Mouse (Mus musculus): ENCODE results near the gene Tmem267. TPM values are rescaled to one million over a fixed set of nuclear protein-coding genes. Genes with fewer than 3 reads are reported as not detected.
"Not testable (repeated sequence)": the region's sequence is repeated elsewhere in the genome, so short reads cannot be mapped to it uniquely, and the experiment has no call there.

Tmem267 gene
- polyA plus RNA-seq, 1 experiment: not detected

DNA sequence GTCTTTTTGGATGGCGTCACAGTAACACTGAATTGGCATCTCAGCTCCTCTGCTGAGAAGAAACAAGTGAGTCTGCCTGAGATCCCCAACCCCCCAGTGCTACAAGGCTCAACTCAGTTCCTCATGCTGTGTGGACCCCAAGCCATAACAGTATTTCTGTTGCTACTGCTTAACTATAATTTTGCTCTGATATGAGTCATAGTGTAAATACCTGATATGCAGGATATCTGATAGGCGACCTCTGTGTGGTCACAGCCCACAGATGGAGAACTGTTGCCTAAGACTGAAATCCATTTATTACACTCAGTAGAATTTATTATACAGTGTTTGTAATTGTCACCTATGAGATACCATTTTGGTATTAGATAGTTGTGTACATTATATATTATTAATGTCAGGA, 10.1 kb upstream of the Tmem267 start:
- 94% methylated on average over 2 of the region's 2 CpGs for WGBS
- Histone ChIP-seq H3K27ac (ENCODE audit: insufficient read depth, low read depth, low read length) (no peak overlapping the region), H3K4me1 (ENCODE audit: control insufficient read depth, insufficient read depth, low read length) (no peaks in the 10 kb centered on the region), H3K4me3 (ENCODE audit: insufficient read depth, low read depth, low read length) (no peak overlapping the region)
- TF ChIP-seq POLR2A (IDR thresholded peaks at IDR 0.05; ENCODE audit: insufficient read depth, low read depth, low read length): no peak
- no peak for TF ChIP-seq CTCF (IDR thresholded peaks at IDR 0.05; ENCODE audit: insufficient read depth, low read depth, low read length)

DNA sequence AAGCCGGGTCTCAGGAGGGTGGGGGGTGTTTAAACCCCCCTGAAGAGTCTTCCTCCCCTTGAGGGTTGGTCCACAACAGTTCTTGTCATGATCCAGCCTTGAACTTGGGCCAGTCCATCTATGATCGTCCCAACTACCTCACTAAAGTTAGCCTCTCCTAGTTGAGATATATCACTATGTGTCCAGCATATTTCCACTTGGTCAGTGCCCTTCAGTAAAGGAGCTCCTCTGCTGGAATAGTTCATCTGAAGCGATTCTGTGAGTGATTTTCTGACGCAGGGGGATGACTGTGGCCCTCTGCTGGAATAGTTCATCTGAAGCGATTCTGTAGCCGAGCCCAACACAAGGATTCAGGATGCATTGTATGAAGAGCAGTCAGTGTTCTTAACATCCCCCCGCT, 485 bp upstream of the Tmem267 start:
- no peak overlapping the region for H3K27ac ChIP-seq (ENCODE audit: insufficient read depth, low read depth, low read length)
- H3K4me1 ChIP-seq (ENCODE audit: control insufficient read depth, insufficient read depth, low read length): peaks cover 2% of the 10 kb centered on the region; the same call in 1 of the 2 replicates
- TF ChIP-seq POLR2A (IDR thresholded peaks at IDR 0.05; ENCODE audit: insufficient read depth, low read depth, low read length) (no peak), CTCF (IDR thresholded peaks at IDR 0.05; ENCODE audit: insufficient read depth, low read depth, low read length) (no peak)
- WGBS: 38% methylated on average over 7 of the region's 7 CpGs
- H3K4me3 ChIP-seq (ENCODE audit: insufficient read depth, low read depth, low read length): no peak overlapping the region

DNA sequence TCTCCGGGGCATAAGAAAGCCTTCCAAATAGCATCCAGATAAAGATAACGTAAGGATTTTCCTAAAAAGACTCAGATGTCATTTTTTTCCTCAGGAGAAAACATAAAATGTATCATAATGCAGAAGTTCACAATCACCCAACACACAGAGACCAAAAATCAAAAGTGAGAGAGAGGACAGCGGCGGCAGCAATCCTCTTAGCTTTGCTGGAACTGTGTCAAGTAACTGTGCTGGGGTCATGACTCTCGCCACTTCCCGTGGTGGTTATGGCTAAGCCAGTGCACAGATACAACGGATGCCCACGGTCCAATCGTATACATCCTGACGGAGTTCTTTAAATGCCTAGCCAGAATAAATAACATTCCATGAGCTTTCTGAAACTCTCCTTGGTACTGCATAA, 4.2 kb downstream of the Tmem267 start:
- not testable (repeated sequence) for H3K4me3 ChIP-seq (ENCODE audit: insufficient read depth, low read depth, low read length); H3K4me1 ChIP-seq (ENCODE audit: control insufficient read depth, insufficient read depth, low read length); H3K27ac ChIP-seq (ENCODE audit: insufficient read depth, low read depth, low read length)
- WGBS: 92% methylated on average over 10 of the region's 10 CpGs

DNA sequence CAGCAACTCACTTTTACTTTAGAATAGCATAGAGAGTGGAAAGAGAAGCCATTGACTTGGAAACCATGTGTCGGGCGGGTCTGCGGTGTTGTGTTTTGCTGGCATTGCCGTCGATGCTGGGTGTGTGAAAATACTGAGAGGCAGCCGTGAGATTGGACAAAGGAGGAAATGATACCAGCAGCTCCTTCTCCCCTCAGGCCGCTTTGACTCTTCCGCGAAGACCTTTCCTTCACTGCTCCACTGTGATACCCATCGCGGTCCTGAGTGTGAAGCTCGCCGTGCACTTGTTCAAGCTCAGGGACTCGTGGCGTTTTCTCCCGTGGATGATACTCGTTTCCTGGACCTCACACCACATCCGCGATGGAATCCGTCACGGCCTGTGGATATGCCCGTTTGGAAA, 7.1 kb downstream of the Tmem267 start:
- not testable (repeated sequence) for H3K4me1 ChIP-seq (ENCODE audit: control insufficient read depth, insufficient read depth, low read length); H3K4me3 ChIP-seq (ENCODE audit: insufficient read depth, low read depth, low read length); H3K27ac ChIP-seq (ENCODE audit: insufficient read depth, low read depth, low read length)
- 96% methylated on average over 13 of the region's 22 CpGs for WGBS

GRCm38 (mm10) chr13:119596321-119597211, 108.7 kb downstream of the Tmem267 start:
- H3K4me3 ChIP-seq (ENCODE audit: insufficient read depth, low read depth, low read length); H3K4me1 ChIP-seq (ENCODE audit: control insufficient read depth, insufficient read depth, low read length); H3K27ac ChIP-seq (ENCODE audit: insufficient read depth, low read depth, low read length): not testable (repeated sequence)
- 73% methylated on average over 16 of the region's 16 CpGs for WGBS

GRCm38 (mm10) chr13:119598466-119598865, 110.6 kb downstream of the Tmem267 start:
- not testable (repeated sequence) for H3K4me1 ChIP-seq (ENCODE audit: control insufficient read depth, insufficient read depth, low read length); H3K27ac ChIP-seq (ENCODE audit: insufficient read depth, low read depth, low read length); H3K4me3 ChIP-seq (ENCODE audit: insufficient read depth, low read depth, low read length)

DNA sequence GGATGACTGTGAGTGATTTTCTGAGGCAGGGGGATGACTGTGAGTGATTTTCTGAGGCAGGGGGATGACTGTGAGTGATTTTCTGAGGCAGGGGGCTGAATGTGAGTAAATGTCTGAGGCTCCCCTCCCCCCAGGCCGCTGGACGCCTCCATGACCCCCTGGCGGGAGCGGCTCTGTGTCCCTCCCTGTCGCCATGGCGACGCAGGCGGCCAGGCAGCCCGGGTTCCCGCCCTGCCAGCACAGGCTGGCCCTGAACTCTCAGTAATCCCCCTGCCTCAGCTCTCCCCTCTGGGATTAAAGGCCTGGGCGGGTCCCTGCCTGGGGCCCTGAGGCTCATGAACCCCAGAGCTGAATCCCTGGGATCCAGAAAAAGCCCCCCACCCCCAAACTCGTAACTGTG, 111.2 kb downstream of the Tmem267 start:
- not testable (repeated sequence) for H3K27ac ChIP-seq (ENCODE audit: insufficient read depth, low read depth, low read length); H3K4me3 ChIP-seq (ENCODE audit: insufficient read depth, low read depth, low read length); H3K4me1 ChIP-seq (ENCODE audit: control insufficient read depth, insufficient read depth, low read length)
- WGBS: 79% methylated on average over 12 of the region's 12 CpGs

DNA sequence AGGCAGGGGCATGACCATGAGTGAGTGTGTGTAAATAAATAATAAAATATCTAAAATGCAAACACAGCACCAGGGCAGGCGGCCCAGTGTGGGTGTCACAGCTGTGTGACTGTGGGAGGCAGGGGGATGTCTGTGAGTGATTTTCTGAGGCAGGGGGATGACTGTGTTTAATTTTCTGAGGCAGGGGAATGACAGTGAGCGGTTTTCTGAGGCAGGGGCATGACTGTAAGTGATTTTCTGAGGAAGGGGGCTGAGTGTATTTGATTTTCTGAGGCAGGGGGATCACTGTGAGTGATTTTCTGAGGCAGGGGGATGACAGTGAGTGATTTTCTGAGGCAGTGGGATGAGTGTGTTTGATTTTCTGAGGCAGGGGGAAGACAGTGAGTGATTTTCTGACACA, 111.7 kb downstream of the Tmem267 start:
- not testable (repeated sequence) for H3K27ac ChIP-seq (ENCODE audit: insufficient read depth, low read depth, low read length); H3K4me3 ChIP-seq (ENCODE audit: insufficient read depth, low read depth, low read length); H3K4me1 ChIP-seq (ENCODE audit: control insufficient read depth, insufficient read depth, low read length)
- WGBS: 68% methylated on average over 2 of the region's 2 CpGs

- not testable (repeated sequence) for H3K27ac ChIP-seq (ENCODE audit: insufficient read depth, low read depth, low read length); H3K4me1 ChIP-seq (ENCODE audit: control insufficient read depth, insufficient read depth, low read length); H3K4me3 ChIP-seq (ENCODE audit: insufficient read depth, low read depth, low read length)
Observed at GRCm38 (mm10) chr13:119600166-119600565, 112.3 kb downstream of the Tmem267 start.

- not testable (repeated sequence) for H3K4me3 ChIP-seq (ENCODE audit: insufficient read depth, low read depth, low read length); H3K4me1 ChIP-seq (ENCODE audit: control insufficient read depth, insufficient read depth, low read length); H3K27ac ChIP-seq (ENCODE audit: insufficient read depth, low read depth, low read length)
- WGBS: 60% methylated on average over 13 of the region's 13 CpGs
Observed at GRCm38 (mm10) chr13:119602688-119603331, 115.0 kb downstream of the Tmem267 start.

GRCm38 (mm10) chr13:119603890-119604289, 116.1 kb downstream of the Tmem267 start:
- WGBS: 96% methylated on average over 8 of the region's 8 CpGs
- H3K4me1 ChIP-seq (ENCODE audit: control insufficient read depth, insufficient read depth, low read length); H3K27ac ChIP-seq (ENCODE audit: insufficient read depth, low read depth, low read length); H3K4me3 ChIP-seq (ENCODE audit: insufficient read depth, low read depth, low read length): not testable (repeated sequence)

- H3K4me3 ChIP-seq (ENCODE audit: insufficient read depth, low read depth, low read length); H3K4me1 ChIP-seq (ENCODE audit: control insufficient read depth, insufficient read depth, low read length); H3K27ac ChIP-seq (ENCODE audit: insufficient read depth, low read depth, low read length): not testable (repeated sequence)
- 92% methylated on average over 8 of the region's 9 CpGs for WGBS
Observed at GRCm38 (mm10) chr13:119604322-119604721, 116.5 kb downstream of the Tmem267 start.

Data from olfactory bulb, adult 2 months (tissue).